Mouse (Mus musculus) erythroblast, embryonic 14.5 days (primary cell): ENCODE measurements around the gene Vars.

Source experiments
- GATA1 ChIP-seq: IDR thresholded peaks from 2 replicates; pipeline ENCODE4 v1.6.1; 2012; ENCODE audit warnings: low read length, inconsistent platforms, mixed read lengths
- TAL1 ChIP-seq: IDR thresholded peaks from 3 replicates; pipeline ENCODE4 v1.6.1; 2012; ENCODE audit warnings: low read length, inconsistent platforms, mixed read lengths

GRCm38 (mm10) chr17:35000717-35001451, at the start of gene Vars:
- TF ChIP-seq GATA1 (no peak), TAL1 (no peak)
